ENCODE assay signal across 8 mouse cellular contexts in genomic region chr7:27472596-27472995, GRCm38 (mm10). TPM values are rescaled to one million over a fixed set of nuclear protein-coding genes. Genes with fewer than 3 reads are reported as not detected.
A peak's percentile ranks its signal among the peaks of the same experiment; 100 is the strongest.
DNase-seq lines count a peak whose midpoint lies in the region; ATAC-seq and TF ChIP-seq lines count a peak whose summit lies in the region.

No protein-coding gene starts in this region.

- TF ChIP-seq CTCF in cortical plate, adult 2 months (IDR thresholded peaks at IDR 0.05; ENCODE audit: extremely low read depth, insufficient read depth, low read length), result no peak

- H3K4me2 ChIP-seq in hindbrain, embryonic 16.5 days (ENCODE audit: low read length), result peak overlapping the region; percentile 91
- peak overlapping the region; percentile 63; the same call in 1 of the 2 replicates for H3K4me2 ChIP-seq in midbrain, embryonic 11.5 days

- no peak for TF ChIP-seq POLR2A in cortical plate, adult 2 months (IDR thresholded peaks at IDR 0.05; ENCODE audit: extremely low read depth, insufficient read depth, low read length)

- no peak for ATAC-seq in megakaryocyte, adult 5-6 weeks (ENCODE audit: poor library complexity, severe bottlenecking)
- ATAC-seq in hindbrain, embryonic 16.5 days, result no peak
- ATAC-seq in midbrain, embryonic 11.5 days (ENCODE audit: low FRiP score), result no peak
- no peak for ATAC-seq in granulocyte monocyte progenitor cell, adult 5-6 weeks (replicated peaks; ENCODE audit: poor library complexity, severe bottlenecking)

- 43% methylated on average over 7 of the region's 7 CpGs for WGBS in hindbrain, embryonic 16.5 days
- WGBS in midbrain, embryonic 11.5 days, result 43% methylated on average over 7 of the region's 7 CpGs

- H3K27ac ChIP-seq in cortical plate, adult 2 months (ENCODE audit: insufficient read depth, low read length), result 0 out of 2 replicates have a peak overlapping the region, but pooled peaks have one; percentile 14
- peak overlapping the region; percentile 49 for H3K27ac ChIP-seq in hindbrain, embryonic 16.5 days (ENCODE audit: low read depth, low read length)
- H3K27ac ChIP-seq in midbrain, embryonic 11.5 days (ENCODE audit: low read depth, low read length), result no peak overlapping the region

- no peak overlapping the region for H3K9ac ChIP-seq in hindbrain, embryonic 16.5 days (ENCODE audit: low read depth, low read length)
- 0 out of 2 replicates have a peak overlapping the region, but pooled peaks have one; percentile 4 for H3K9ac ChIP-seq in midbrain, embryonic 11.5 days (ENCODE audit: low read length)

- peaks cover 25% of the 10 kb centered on the region for H3K36me3 ChIP-seq in megakaryocyte, embryonic 14.5 days (replicated peaks; ENCODE audit: low read length)
- no peaks in the 10 kb centered on the region for H3K36me3 ChIP-seq in hindbrain, embryonic 16.5 days (ENCODE audit: control insufficient read depth, insufficient read depth, low read length)
- peaks cover 5% of the 10 kb centered on the region; the same call in 1 of the 2 replicates for H3K36me3 ChIP-seq in midbrain, embryonic 11.5 days (ENCODE audit: control insufficient read depth, insufficient read depth, low read length)

- H3K27me3 ChIP-seq in megakaryocyte, embryonic 14.5 days (replicated peaks), result no peaks in the 10 kb centered on the region
- no peaks in the 10 kb centered on the region for H3K27me3 ChIP-seq in hindbrain, embryonic 16.5 days (replicated peaks; ENCODE audit: control insufficient read depth, insufficient read depth, low read length)
- H3K27me3 ChIP-seq in midbrain, embryonic 11.5 days (ENCODE audit: control insufficient read depth, insufficient read depth, low read length), result no peaks in the 10 kb centered on the region

- intact Hi-C loops in left cerebral cortex, postnatal 14 days (cut with DNase I), result loop anchor here (2.0 kb wide), 1 partner anchor 24 kb away; no protein-coding TSS in a partner anchor

- peak; percentile 89 for DNase-seq in midbrain, embryonic 11.5 days (ENCODE audit: low spot score, missing footprints)
- DNase-seq in left cerebral cortex, postnatal 14 days (ENCODE audit: low spot score in 2 of 2), result no peak
- no peak for DNase-seq in layer of hippocampus, postnatal 36 days

- no peaks in the 10 kb centered on the region for H3K9me3 ChIP-seq in megakaryocyte, embryonic 14.5 days
- no peaks in the 10 kb centered on the region for H3K9me3 ChIP-seq in hindbrain, embryonic 16.5 days (ENCODE audit: control insufficient read depth, low read length)
- H3K9me3 ChIP-seq in midbrain, embryonic 11.5 days (ENCODE audit: control insufficient read depth, low read length), result no peaks in the 10 kb centered on the region

- H3K4me1 ChIP-seq in megakaryocyte, embryonic 14.5 days, result peaks cover 49% of the 10 kb centered on the region
- H3K4me1 ChIP-seq in cortical plate, adult 2 months (ENCODE audit: control insufficient read depth, insufficient read depth, low read length), result no peaks in the 10 kb centered on the region
- peaks cover 9% of the 10 kb centered on the region for H3K4me1 ChIP-seq in hindbrain, embryonic 16.5 days (ENCODE audit: control insufficient read depth, insufficient read depth, low read depth, low read length)
- H3K4me1 ChIP-seq in midbrain, embryonic 11.5 days (ENCODE audit: control insufficient read depth, insufficient read depth, low read length), result peaks cover 6% of the 10 kb centered on the region; the same call in 1 of the 2 replicates

- H3K4me3 ChIP-seq in megakaryocyte, embryonic 14.5 days (replicated peaks), result peak overlapping the region; percentile 98
- H3K4me3 ChIP-seq in cortical plate, adult 2 months (ENCODE audit: insufficient read depth, low read length), result peak overlapping the region; percentile 60; the same call in 1 of the 2 replicates
- H3K4me3 ChIP-seq in hindbrain, embryonic 16.5 days (ENCODE audit: low read length), result peak overlapping the region; percentile 70
- H3K4me3 ChIP-seq in midbrain, embryonic 11.5 days (ENCODE audit: low read depth, low read length), result peak overlapping the region; percentile 55; the same call in 1 of the 2 replicates

RNA-seq across cellular contexts. Expression of gene Sertad3, which starts 1.0 kb away (rescaled TPM):
- 28.2 and 88.9 TPM in 2 replicates for polyA plus RNA-seq in megakaryocyte, embryonic 14.5 days (2012; ENCODE audit: insufficient read depth, low replicate concordance)
- 5.8 and 7.8 TPM in 2 replicates for total RNA-seq in megakaryocyte, adult 5-6 weeks (2015)
- 11.1 and 11.6 TPM in 2 replicates for total RNA-seq in megakaryocyte, adult 5-6 weeks (2017)
- 3.3 and 3.8 TPM in 2 replicates for polyA plus RNA-seq in cortical plate, adult 2 months (2012; rRNA removed)
- polyA plus RNA-seq in hindbrain, embryonic 16.5 days (2015; fragmentation: Nextera tagmentation; extraction: Ambion mirVana), result 9.7 and 10.7 TPM in 2 replicates
- 20.3 and 22.0 TPM in 2 replicates for polyA plus RNA-seq in midbrain, embryonic 11.5 days (2014; fragmentation: Nextera tagmentation; extraction: Ambion mirVana)
- total RNA-seq in left cerebral cortex, postnatal 14 days (2021), result 1 to 10 TPM; 3.0 to 3.1 TPM
- 1 to 10 TPM; 2.7 to 4.0 TPM for total RNA-seq in layer of hippocampus, postnatal 36 days (2021)
- 4.6 and 5.3 TPM in 2 replicates for total RNA-seq in granulocyte monocyte progenitor cell, adult 5-6 weeks (2014; fragmentation: Nextera tagmentation)
- 5.1 and 7.9 TPM in 2 replicates for total RNA-seq in granulocyte monocyte progenitor cell, adult 5-6 weeks (2017)

RNA-seq across cellular contexts. Expression of gene Sertad1, which starts 14.1 kb away (rescaled TPM):
- 159 and 273 TPM in 2 replicates for polyA plus RNA-seq in megakaryocyte, embryonic 14.5 days (2012; ENCODE audit: insufficient read depth, low replicate concordance)
- total RNA-seq in megakaryocyte, adult 5-6 weeks (2015), result 17.4 and 18.9 TPM in 2 replicates
- total RNA-seq in megakaryocyte, adult 5-6 weeks (2017), result 11.2 and 19.7 TPM in 2 replicates
- polyA plus RNA-seq in cortical plate, adult 2 months (2012; rRNA removed), result 15.7 and 19.3 TPM in 2 replicates
- 9.8 and 11.4 TPM in 2 replicates for polyA plus RNA-seq in hindbrain, embryonic 16.5 days (2015; fragmentation: Nextera tagmentation; extraction: Ambion mirVana)
- 13.4 and 15.5 TPM in 2 replicates for polyA plus RNA-seq in midbrain, embryonic 11.5 days (2014; fragmentation: Nextera tagmentation; extraction: Ambion mirVana)
- 10 to 100 TPM in 1 of 2 experiments, 1 to 10 TPM in 1; 8.7 to 12.9 TPM for total RNA-seq in left cerebral cortex, postnatal 14 days (2021)
- 1 to 10 TPM; 6.4 to 7.0 TPM for total RNA-seq in layer of hippocampus, postnatal 36 days (2021)
- 1.9 and 2.2 TPM in 2 replicates for total RNA-seq in granulocyte monocyte progenitor cell, adult 5-6 weeks (2014; fragmentation: Nextera tagmentation)
- 3.7 and 8.9 TPM in 2 replicates for total RNA-seq in granulocyte monocyte progenitor cell, adult 5-6 weeks (2017)

RNA-seq across cellular contexts. Expression of gene Blvrb, which starts 24.8 kb away (rescaled TPM):
- polyA plus RNA-seq in megakaryocyte, embryonic 14.5 days (2012; ENCODE audit: insufficient read depth, low replicate concordance), result 330 and 332 TPM in 2 replicates
- 35.3 and 42.0 TPM in 2 replicates for total RNA-seq in megakaryocyte, adult 5-6 weeks (2015)
- 15.5 and 16.2 TPM in 2 replicates for total RNA-seq in megakaryocyte, adult 5-6 weeks (2017)
- polyA plus RNA-seq in cortical plate, adult 2 months (2012; rRNA removed), result 15.8 and 16.6 TPM in 2 replicates
- polyA plus RNA-seq in hindbrain, embryonic 16.5 days (2015; fragmentation: Nextera tagmentation; extraction: Ambion mirVana), result 23.4 and 23.7 TPM in 2 replicates
- polyA plus RNA-seq in midbrain, embryonic 11.5 days (2014; fragmentation: Nextera tagmentation; extraction: Ambion mirVana), result 33.1 and 39.5 TPM in 2 replicates
- 10 to 100 TPM; 11.7 to 13.0 TPM for total RNA-seq in left cerebral cortex, postnatal 14 days (2021)
- total RNA-seq in layer of hippocampus, postnatal 36 days (2021), result 10 to 100 TPM; 16.0 to 20.0 TPM
- 10.4 and 12.2 TPM in 2 replicates for total RNA-seq in granulocyte monocyte progenitor cell, adult 5-6 weeks (2014; fragmentation: Nextera tagmentation)
- 6.2 and 8.6 TPM in 2 replicates for total RNA-seq in granulocyte monocyte progenitor cell, adult 5-6 weeks (2017)

RNA-seq across cellular contexts. Expression of gene Sptbn4, which starts 25.1 kb away (rescaled TPM):
- 0.27 and 0.45 TPM in 2 replicates for polyA plus RNA-seq in megakaryocyte, embryonic 14.5 days (2012; ENCODE audit: insufficient read depth, low replicate concordance)
- total RNA-seq in megakaryocyte, adult 5-6 weeks (2015), result 0.13 and 0.32 TPM in 2 replicates
- total RNA-seq in megakaryocyte, adult 5-6 weeks (2017), result 0.07 and 0.20 TPM in 2 replicates
- 149 and 162 TPM in 2 replicates for polyA plus RNA-seq in cortical plate, adult 2 months (2012; rRNA removed)
- 3.1 and 3.7 TPM in 2 replicates for polyA plus RNA-seq in hindbrain, embryonic 16.5 days (2015; fragmentation: Nextera tagmentation; extraction: Ambion mirVana)
- polyA plus RNA-seq in midbrain, embryonic 11.5 days (2014; fragmentation: Nextera tagmentation; extraction: Ambion mirVana), result 0.08 and 0.31 TPM in 2 replicates
- total RNA-seq in left cerebral cortex, postnatal 14 days (2021), result 100 to 1,000 TPM; 128 to 132 TPM
- total RNA-seq in layer of hippocampus, postnatal 36 days (2021), result 100 to 1,000 TPM; 132 to 146 TPM
- total RNA-seq in granulocyte monocyte progenitor cell, adult 5-6 weeks (2014; fragmentation: Nextera tagmentation), result 0.19 TPM in 1 of 2 replicates, not detected in the other
- total RNA-seq in granulocyte monocyte progenitor cell, adult 5-6 weeks (2017), result 0.09 TPM in 1 of 2 replicates, not detected in the other

RNA-seq across cellular contexts. Expression of gene Prx, which starts 26.5 kb away (rescaled TPM):
- polyA plus RNA-seq in megakaryocyte, embryonic 14.5 days (2012; ENCODE audit: insufficient read depth, low replicate concordance), result 1.7 and 1.8 TPM in 2 replicates
- 0.05 and 0.16 TPM in 2 replicates for total RNA-seq in megakaryocyte, adult 5-6 weeks (2015)
- 0.22 TPM in 1 of 2 replicates, not detected in the other for total RNA-seq in megakaryocyte, adult 5-6 weeks (2017)
- polyA plus RNA-seq in cortical plate, adult 2 months (2012; rRNA removed), result 0.29 and 0.47 TPM in 2 replicates
- polyA plus RNA-seq in hindbrain, embryonic 16.5 days (2015; fragmentation: Nextera tagmentation; extraction: Ambion mirVana), result 1.8 and 1.9 TPM in 2 replicates
- 0.77 and 0.85 TPM in 2 replicates for polyA plus RNA-seq in midbrain, embryonic 11.5 days (2014; fragmentation: Nextera tagmentation; extraction: Ambion mirVana)
- under 1 TPM; 0.57 to 0.66 TPM for total RNA-seq in left cerebral cortex, postnatal 14 days (2021)
- under 1 TPM; 0.15 to 0.40 TPM for total RNA-seq in layer of hippocampus, postnatal 36 days (2021)
- total RNA-seq in granulocyte monocyte progenitor cell, adult 5-6 weeks (2014; fragmentation: Nextera tagmentation), result 0.13 and 1.4 TPM in 2 replicates
- 0.52 and 0.62 TPM in 2 replicates for total RNA-seq in granulocyte monocyte progenitor cell, adult 5-6 weeks (2017)
